Mouse (Mus musculus): ENCODE data around the gene Gm10352. TPM values are rescaled to one million over a fixed set of nuclear protein-coding genes. Genes with fewer than 3 reads are reported as not detected.
"Not testable (repeated sequence)": the region's sequence is repeated elsewhere in the genome, so short reads cannot be mapped to it uniquely, and the experiment has no call there.

Gene Gm10352
- polyA plus RNA-seq (2015; fragmentation: Nextera tagmentation; extraction: Ambion mirVana): not detected in 2 replicates

DNA sequence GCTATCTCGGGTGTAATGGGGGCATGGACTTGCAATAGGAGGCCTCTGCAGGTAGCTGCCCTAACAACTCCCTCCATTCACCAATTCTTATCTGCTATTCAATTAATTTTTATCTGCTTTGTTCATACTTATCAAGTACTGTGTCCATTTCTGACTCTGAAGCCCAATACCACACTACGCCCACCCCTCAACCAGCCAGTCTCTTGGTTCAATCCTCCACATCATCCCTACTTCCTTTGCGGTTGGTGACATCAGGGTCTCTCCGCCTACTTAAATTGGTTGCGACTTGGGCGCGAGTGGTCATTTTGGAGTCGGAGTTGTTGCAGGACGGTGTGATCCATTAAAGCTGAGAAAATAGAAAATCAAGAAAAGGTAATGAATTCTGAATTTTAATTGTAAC is at the start of gene Gm10352:
Gene Gm10352, plus strand, starts transcription at position 301 of the 400 bp plus-strand sequence.
- DNase-seq (ENCODE audit: low spot score); H3K27ac ChIP-seq; H3K9ac ChIP-seq (ENCODE audit: low read depth, low read length); H3K27me3 ChIP-seq (ENCODE audit: insufficient read depth, low read length); H3K4me2 ChIP-seq (ENCODE audit: low read length); H3K4me3 ChIP-seq (replicated peaks; ENCODE audit: low read depth, low read length); H3K9me3 ChIP-seq (replicated peaks; ENCODE audit: low read length); H3K4me1 ChIP-seq (replicated peaks; ENCODE audit: insufficient read depth, low read length); H3K36me3 ChIP-seq (ENCODE audit: insufficient read depth, low read length); ATAC-seq (replicated peaks; ENCODE audit: low FRiP score, low read depth): not testable (repeated sequence)
- no CpG with 5 or more reads among the region's 9 CpGs for WGBS

DNA sequence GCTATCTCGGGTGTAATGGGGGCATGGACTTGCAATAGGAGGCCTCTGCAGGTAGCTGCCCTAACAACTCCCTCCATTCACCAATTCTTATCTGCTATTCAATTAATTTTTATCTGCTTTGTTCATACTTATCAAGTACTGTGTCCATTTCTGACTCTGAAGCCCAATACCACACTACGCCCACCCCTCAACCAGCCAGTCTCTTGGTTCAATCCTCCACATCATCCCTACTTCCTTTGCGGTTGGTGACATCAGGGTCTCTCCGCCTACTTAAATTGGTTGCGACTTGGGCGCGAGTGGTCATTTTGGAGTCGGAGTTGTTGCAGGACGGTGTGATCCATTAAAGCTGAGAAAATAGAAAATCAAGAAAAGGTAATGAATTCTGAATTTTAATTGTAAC is 31.5 kb downstream of the Gm10352 start, which contains the start of gene Gm29289:
Gene Gm29289, plus strand, starts transcription at position 301 of the 400 bp plus-strand sequence.
- WGBS: no CpG with 5 or more reads among the region's 9 CpGs
- H3K36me3 ChIP-seq (ENCODE audit: insufficient read depth, low read length); H3K4me1 ChIP-seq (replicated peaks; ENCODE audit: insufficient read depth, low read length); H3K9ac ChIP-seq (ENCODE audit: low read depth, low read length); H3K4me3 ChIP-seq (replicated peaks; ENCODE audit: low read depth, low read length); DNase-seq (ENCODE audit: low spot score); H3K4me2 ChIP-seq (ENCODE audit: low read length); H3K27me3 ChIP-seq (ENCODE audit: insufficient read depth, low read length); ATAC-seq (replicated peaks; ENCODE audit: low FRiP score, low read depth); H3K9me3 ChIP-seq (replicated peaks; ENCODE audit: low read length); H3K27ac ChIP-seq: not testable (repeated sequence)

Other genes starting within 250 kb of the Gm10352 start
- gene Sry, start 237.3 kb upstream of the Gm10352 start, polyA plus RNA-seq (2015; fragmentation: Nextera tagmentation; extraction: Ambion mirVana): not detected in 2 replicates
- gene H2al2b, start 180.3 kb upstream of the Gm10352 start, polyA plus RNA-seq (2015; fragmentation: Nextera tagmentation; extraction: Ambion mirVana): not detected in 2 replicates
- gene Gm4064, start 104.8 kb upstream of the Gm10352 start, polyA plus RNA-seq (2015; fragmentation: Nextera tagmentation; extraction: Ambion mirVana): not detected in 2 replicates
- gene Rbmy, start 70.3 kb upstream of the Gm10352 start, polyA plus RNA-seq (2015; fragmentation: Nextera tagmentation; extraction: Ambion mirVana): not detected in 2 replicates
- gene Gm10256, start 70.3 kb upstream of the Gm10352 start, polyA plus RNA-seq (2015; fragmentation: Nextera tagmentation; extraction: Ambion mirVana): 0.34 TPM in 1 of 2 replicates, not detected in the other
- gene Gm29289, start 31.6 kb downstream of the Gm10352 start, polyA plus RNA-seq (2015; fragmentation: Nextera tagmentation; extraction: Ambion mirVana): not detected in 2 replicates